Mouse (Mus musculus): ENCODE measurements at regions not wholly inside any gene's neighbourhood (a gene's known extent, or its start where the extent isn't known, plus 50 kb on each side); places are given as distances from the start of the nearest gene placed in this dataset.

DNA sequence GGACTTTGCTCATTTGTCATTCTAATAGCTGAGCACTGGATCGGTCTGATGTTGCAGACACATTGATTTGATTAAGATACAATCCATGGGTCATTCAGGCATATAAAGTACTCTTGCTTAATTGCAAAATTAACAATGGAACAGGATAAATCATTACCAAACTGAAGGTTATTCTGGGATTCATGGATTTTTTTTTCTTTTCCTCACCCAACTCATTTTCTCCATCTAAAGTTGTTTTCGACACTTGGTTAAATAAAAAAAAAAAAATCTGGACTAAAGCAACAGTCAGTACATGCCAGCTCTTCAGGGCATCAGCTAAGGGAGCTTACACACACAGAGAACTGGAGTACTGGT lies 169.8 kb upstream of the Lpp start:
- no peak overlapping the region for H3K4me3 ChIP-seq (ENCODE audit: low read depth, low read length)
- no peak overlapping the region for H3K9ac ChIP-seq (ENCODE audit: low read depth, poor library complexity, severe bottlenecking)
- H3K27ac ChIP-seq (ENCODE audit: insufficient read depth, low read length) = no peak overlapping the region
- no peaks in the 10 kb centered on the region for H3K4me1 ChIP-seq (ENCODE audit: control insufficient read depth, insufficient read depth, low read length)
- no peaks in the 10 kb centered on the region for H3K9me3 ChIP-seq (replicated peaks; ENCODE audit: control insufficient read depth, insufficient read depth, low read length, poor library complexity, severe bottlenecking)
- H3K27me3 ChIP-seq (ENCODE audit: control insufficient read depth, insufficient read depth, low read length, poor library complexity, severe bottlenecking) = no peaks in the 10 kb centered on the region
- TF ChIP-seq POLR2A (IDR thresholded peaks at IDR 0.05; ENCODE audit: insufficient read depth, low read length) = no peak
- no peak for TF ChIP-seq EP300 (IDR thresholded peaks at IDR 0.05; ENCODE audit: insufficient read depth, low read depth, low read length)
- TF ChIP-seq CTCF (IDR thresholded peaks at IDR 0.05; ENCODE audit: low read depth, low read length) = no peak
- H3K36me3 ChIP-seq (ENCODE audit: control insufficient read depth, insufficient read depth, low read length, poor library complexity, severe bottlenecking) = no peaks in the 10 kb centered on the region

DNA sequence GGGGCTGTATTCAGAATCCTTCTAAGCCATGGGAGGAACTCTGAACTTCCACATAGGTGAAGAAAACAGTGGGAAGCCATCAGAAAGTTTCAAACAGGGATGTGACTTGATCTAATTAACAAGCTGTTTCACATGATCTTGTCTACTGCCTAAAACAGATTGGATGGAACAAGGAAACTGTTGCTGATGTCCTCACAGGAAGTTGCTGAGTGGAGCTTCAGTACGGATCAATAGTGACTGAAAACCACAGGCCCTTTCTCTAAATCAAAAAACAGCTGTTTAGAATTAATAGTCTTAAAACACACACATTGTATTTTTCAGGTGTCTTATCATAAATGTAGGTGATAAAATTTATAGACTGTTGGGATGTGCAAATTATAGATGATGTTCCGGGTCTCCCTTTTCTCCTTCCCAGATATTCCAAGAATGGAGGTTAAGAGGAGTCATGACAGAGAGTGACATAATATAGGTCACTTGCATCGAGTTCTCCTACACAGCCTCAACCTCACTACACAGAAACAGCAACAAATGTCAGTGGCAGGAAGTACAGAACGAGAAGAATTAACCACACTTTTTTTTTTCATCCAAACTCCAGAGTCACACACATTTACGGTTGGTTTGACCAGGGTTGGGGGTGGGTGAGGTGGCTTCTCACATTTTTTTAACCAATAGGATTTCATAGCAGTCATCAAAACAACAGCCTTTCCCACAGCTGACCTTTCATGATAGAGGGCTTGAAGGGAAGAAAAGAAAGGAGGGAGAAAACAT lies 170.4 kb upstream of the Lpp start:
- Histone ChIP-seq H3K4me1 (ENCODE audit: control insufficient read depth, insufficient read depth, low read length) (no peaks in the 10 kb centered on the region), H3K27me3 (ENCODE audit: control insufficient read depth, insufficient read depth, low read length, poor library complexity, severe bottlenecking) (no peaks in the 10 kb centered on the region), H3K9me3 (replicated peaks; ENCODE audit: control insufficient read depth, insufficient read depth, low read length, poor library complexity, severe bottlenecking) (no peaks in the 10 kb centered on the region), H3K36me3 (ENCODE audit: control insufficient read depth, insufficient read depth, low read length, poor library complexity, severe bottlenecking) (no peaks in the 10 kb centered on the region), H3K9ac (ENCODE audit: low read depth, poor library complexity, severe bottlenecking) (no peak overlapping the region), H3K27ac (ENCODE audit: insufficient read depth, low read length) (no peak overlapping the region), H3K4me3 (ENCODE audit: low read depth, low read length) (no peak overlapping the region)
- no peak for TF ChIP-seq POLR2A (IDR thresholded peaks at IDR 0.05; ENCODE audit: insufficient read depth, low read length)

- H3K27me3 ChIP-seq (ENCODE audit: control insufficient read depth, insufficient read depth, low read length, poor library complexity, severe bottlenecking) = no peaks in the 10 kb centered on the region
Observed at GRCm38 (mm10) chr16:24221992-24222391, 171.3 kb upstream of the Lpp start.

DNA sequence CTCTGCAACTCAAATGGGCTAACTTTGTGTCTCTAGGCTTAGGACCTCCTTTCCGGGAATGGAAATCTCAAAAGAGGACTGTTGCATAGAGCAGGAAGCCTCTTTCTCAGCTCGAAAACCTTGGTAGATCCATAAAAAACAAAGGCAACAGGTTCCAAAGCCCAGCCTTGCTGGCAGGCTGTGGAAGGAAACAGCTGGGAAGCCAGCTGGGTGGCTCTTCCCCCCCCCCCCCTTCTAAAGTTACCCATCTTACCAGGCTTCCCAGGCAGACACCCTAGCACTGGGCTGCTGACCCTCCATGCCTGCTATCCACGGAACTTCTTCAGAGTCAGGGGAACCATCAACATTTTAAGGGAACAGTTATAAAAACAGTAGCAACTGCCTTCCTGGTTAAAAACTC lies 172.7 kb upstream of the Lpp start:
- Histone ChIP-seq H3K27me3 (ENCODE audit: control insufficient read depth, insufficient read depth, low read length, poor library complexity, severe bottlenecking) (no peaks in the 10 kb centered on the region), H3K9ac (ENCODE audit: low read depth, poor library complexity, severe bottlenecking) (no peak overlapping the region), H3K36me3 (ENCODE audit: control insufficient read depth, insufficient read depth, low read length, poor library complexity, severe bottlenecking) (no peaks in the 10 kb centered on the region), H3K4me3 (ENCODE audit: low read depth, low read length) (no peak overlapping the region), H3K27ac (ENCODE audit: insufficient read depth, low read length) (no peak overlapping the region), H3K9me3 (replicated peaks; ENCODE audit: control insufficient read depth, insufficient read depth, low read length, poor library complexity, severe bottlenecking) (no peaks in the 10 kb centered on the region), H3K4me1 (ENCODE audit: control insufficient read depth, insufficient read depth, low read length) (no peaks in the 10 kb centered on the region)
- no peak for TF ChIP-seq POLR2A (IDR thresholded peaks at IDR 0.05; ENCODE audit: insufficient read depth, low read length)
- TF ChIP-seq EP300 (IDR thresholded peaks at IDR 0.05; ENCODE audit: insufficient read depth, low read depth, low read length) = no peak
- TF ChIP-seq CTCF (IDR thresholded peaks at IDR 0.05; ENCODE audit: low read depth, low read length) = no peak

More at GRCm38 (mm10) chr16:24221992-24222391, 171.3 kb upstream of the Lpp start:
- Histone ChIP-seq H3K4me3 (ENCODE audit: low read depth, low read length) (no peak overlapping the region), H3K36me3 (ENCODE audit: control insufficient read depth, insufficient read depth, low read length, poor library complexity, severe bottlenecking) (no peaks in the 10 kb centered on the region), H3K9ac (ENCODE audit: low read depth, poor library complexity, severe bottlenecking) (no peak overlapping the region), H3K27ac (ENCODE audit: insufficient read depth, low read length) (no peak overlapping the region), H3K4me1 (ENCODE audit: control insufficient read depth, insufficient read depth, low read length) (no peaks in the 10 kb centered on the region), H3K9me3 (replicated peaks; ENCODE audit: control insufficient read depth, insufficient read depth, low read length, poor library complexity, severe bottlenecking) (no peaks in the 10 kb centered on the region)
- TF ChIP-seq EP300 (IDR thresholded peaks at IDR 0.05; ENCODE audit: insufficient read depth, low read depth, low read length) (no peak), POLR2A (IDR thresholded peaks at IDR 0.05; ENCODE audit: insufficient read depth, low read length) (no peak), CTCF (IDR thresholded peaks at IDR 0.05; ENCODE audit: low read depth, low read length) (no peak)

GRCm38 (mm10) chr16:24219691-24220090 lies 173.6 kb upstream of the Lpp start:
- TF ChIP-seq POLR2A (IDR thresholded peaks at IDR 0.05; ENCODE audit: insufficient read depth, low read length) (no peak), CTCF (IDR thresholded peaks at IDR 0.05; ENCODE audit: low read depth, low read length) (no peak), EP300 (IDR thresholded peaks at IDR 0.05; ENCODE audit: insufficient read depth, low read depth, low read length) (no peak)
- Histone ChIP-seq H3K4me1 (ENCODE audit: control insufficient read depth, insufficient read depth, low read length) (no peaks in the 10 kb centered on the region), H3K9me3 (replicated peaks; ENCODE audit: control insufficient read depth, insufficient read depth, low read length, poor library complexity, severe bottlenecking) (no peaks in the 10 kb centered on the region), H3K27me3 (ENCODE audit: control insufficient read depth, insufficient read depth, low read length, poor library complexity, severe bottlenecking) (no peaks in the 10 kb centered on the region), H3K36me3 (ENCODE audit: control insufficient read depth, insufficient read depth, low read length, poor library complexity, severe bottlenecking) (no peaks in the 10 kb centered on the region), H3K27ac (ENCODE audit: insufficient read depth, low read length) (no peak overlapping the region), H3K4me3 (ENCODE audit: low read depth, low read length) (no peak overlapping the region), H3K9ac (ENCODE audit: low read depth, poor library complexity, severe bottlenecking) (no peak overlapping the region)

- Histone ChIP-seq H3K27ac (ENCODE audit: insufficient read depth, low read length) (no peak overlapping the region), H3K27me3 (ENCODE audit: control insufficient read depth, insufficient read depth, low read length, poor library complexity, severe bottlenecking) (no peaks in the 10 kb centered on the region), H3K4me3 (ENCODE audit: low read depth, low read length) (no peak overlapping the region), H3K9me3 (replicated peaks; ENCODE audit: control insufficient read depth, insufficient read depth, low read length, poor library complexity, severe bottlenecking) (no peaks in the 10 kb centered on the region), H3K36me3 (ENCODE audit: control insufficient read depth, insufficient read depth, low read length, poor library complexity, severe bottlenecking) (no peaks in the 10 kb centered on the region), H3K9ac (ENCODE audit: low read depth, poor library complexity, severe bottlenecking) (no peak overlapping the region), H3K4me1 (ENCODE audit: control insufficient read depth, insufficient read depth, low read length) (no peaks in the 10 kb centered on the region)
- no peak for TF ChIP-seq CTCF (IDR thresholded peaks at IDR 0.05; ENCODE audit: low read depth, low read length)
Observed at GRCm38 (mm10) chr16:24218850-24219185, 174.5 kb upstream of the Lpp start.

All from ES-Bruce4 (cell line).